Mouse (Mus musculus): Measurements from ENCODE around the gene Mrgpra6. TPM values are rescaled to one million over a fixed set of nuclear protein-coding genes. Genes with fewer than 3 reads are reported as not detected.

Gene Mrgpra6
- not detected in 2 replicates for polyA plus RNA-seq (2012; ENCODE audit: insufficient read depth, insufficient read length, low replicate concordance, missing spikeins)

DNA sequence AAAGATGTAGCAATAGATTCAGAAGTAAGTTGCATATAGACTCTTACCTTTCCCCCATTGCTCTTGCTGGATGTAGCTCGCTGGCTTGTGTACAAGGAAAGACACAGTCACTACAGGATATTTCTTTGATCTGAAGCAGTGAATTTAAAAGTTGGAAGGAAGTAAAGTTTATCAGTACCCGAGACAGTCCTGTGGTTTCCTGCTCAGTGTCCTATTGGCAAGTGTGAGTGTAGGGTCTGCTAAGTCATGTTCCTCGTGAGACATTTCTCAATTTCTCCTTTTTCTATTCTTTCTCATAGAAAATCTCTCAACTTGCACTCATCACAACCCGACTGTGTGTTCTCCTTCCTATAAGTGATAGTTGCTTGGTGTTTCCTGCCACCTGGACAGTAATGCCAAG, at the start of gene Mrgpra6:
Gene Mrgpra6, minus strand, starts transcription at position 91 of the 400 bp plus-strand sequence.
- H3K4me1 ChIP-seq (ENCODE audit: control insufficient read depth, insufficient read depth, low read length) = no peaks in the 10 kb centered on the region
- WGBS = 71% methylated on average over 4 of the region's 4 CpGs
- no peak within 1 kb of the TSS for H3K4me3 ChIP-seq (ENCODE audit: insufficient read depth, low read depth, low read length)
- TF ChIP-seq CTCF (IDR thresholded peaks at IDR 0.05; ENCODE audit: insufficient read depth, low read depth, low read length) (no peak), POLR2A (IDR thresholded peaks at IDR 0.05; ENCODE audit: insufficient read depth, low read depth, low read length) (no peak)
- no peak within 1 kb of the TSS for H3K27ac ChIP-seq (ENCODE audit: insufficient read depth, low read depth, low read length)

GRCm38 (mm10) chr7:47252770-47253169, 48.0 kb upstream of the Mrgpra6 start, which contains the start of gene Mrgpra9:
Mrgpra9 (minus strand) TSS chr7:47252848.
- TF ChIP-seq CTCF (IDR thresholded peaks at IDR 0.05; ENCODE audit: insufficient read depth, low read depth, low read length) = no peak
- TF ChIP-seq POLR2A (IDR thresholded peaks at IDR 0.05; ENCODE audit: insufficient read depth, low read depth, low read length) = no peak
- no peaks in the 10 kb centered on the region for H3K4me1 ChIP-seq (ENCODE audit: control insufficient read depth, insufficient read depth, low read length)
- H3K27ac ChIP-seq (ENCODE audit: insufficient read depth, low read depth, low read length) = no peak within 1 kb of the TSS
- no peak within 1 kb of the TSS for H3K4me3 ChIP-seq (ENCODE audit: insufficient read depth, low read depth, low read length)
- WGBS = 60% methylated on average over 1 of the region's 1 CpGs

GRCm38 (mm10) chr7:47244658-47245057, 39.9 kb upstream of the Mrgpra6 start:
- Histone ChIP-seq H3K4me1 (ENCODE audit: control insufficient read depth, insufficient read depth, low read length) (no peaks in the 10 kb centered on the region), H3K4me3 (ENCODE audit: insufficient read depth, low read depth, low read length) (no peak overlapping the region), H3K27ac (ENCODE audit: insufficient read depth, low read depth, low read length) (no peak overlapping the region)
- TF ChIP-seq POLR2A (IDR thresholded peaks at IDR 0.05; ENCODE audit: insufficient read depth, low read depth, low read length) (no peak), CTCF (IDR thresholded peaks at IDR 0.05; ENCODE audit: insufficient read depth, low read depth, low read length) (no peak)
- WGBS = 77% methylated on average over 3 of the region's 3 CpGs

DNA sequence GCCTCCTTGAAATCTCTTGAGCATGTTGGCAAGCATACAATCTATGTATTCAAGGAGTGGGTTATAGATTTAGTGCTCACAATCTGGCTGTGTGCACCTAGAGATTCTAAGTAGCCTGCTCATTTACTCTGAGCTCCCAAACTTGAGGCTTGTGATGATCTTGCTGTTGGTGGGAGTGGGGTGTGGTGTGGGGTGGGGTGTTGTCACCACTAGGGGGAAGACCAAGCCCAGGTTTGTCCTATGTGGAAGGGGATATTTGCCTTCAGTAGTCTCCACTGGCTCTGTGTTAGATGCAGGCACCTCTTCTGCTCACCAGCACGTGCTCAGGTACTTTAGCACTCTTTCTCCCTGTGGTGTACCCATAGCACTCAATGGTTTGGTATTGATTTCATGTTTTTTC, 9.4 kb downstream of the Mrgpra6 start:
- TF ChIP-seq CTCF (IDR thresholded peaks at IDR 0.05; ENCODE audit: insufficient read depth, low read depth, low read length) (no peak), POLR2A (IDR thresholded peaks at IDR 0.05; ENCODE audit: insufficient read depth, low read depth, low read length) (no peak)
- 52% methylated on average over 1 of the region's 1 CpGs for WGBS
- H3K27ac ChIP-seq (ENCODE audit: insufficient read depth, low read depth, low read length) = no peak overlapping the region
- H3K4me1 ChIP-seq (ENCODE audit: control insufficient read depth, insufficient read depth, low read length) = no peaks in the 10 kb centered on the region
- no peak overlapping the region for H3K4me3 ChIP-seq (ENCODE audit: insufficient read depth, low read depth, low read length)

- no peak overlapping the region for H3K4me3 ChIP-seq (ENCODE audit: insufficient read depth, low read depth, low read length)
- no peak overlapping the region for H3K27ac ChIP-seq (ENCODE audit: insufficient read depth, low read depth, low read length)
- WGBS = 53% methylated on average over 5 of the region's 5 CpGs
- H3K4me1 ChIP-seq (ENCODE audit: control insufficient read depth, insufficient read depth, low read length) = no peaks in the 10 kb centered on the region
- TF ChIP-seq CTCF (IDR thresholded peaks at IDR 0.05; ENCODE audit: insufficient read depth, low read depth, low read length) (no peak), POLR2A (IDR thresholded peaks at IDR 0.05; ENCODE audit: insufficient read depth, low read depth, low read length) (no peak)
These were observed 33.9 kb downstream of the Mrgpra6 start for GRCm38 (mm10) chr7:47170814-47171213.

DNA sequence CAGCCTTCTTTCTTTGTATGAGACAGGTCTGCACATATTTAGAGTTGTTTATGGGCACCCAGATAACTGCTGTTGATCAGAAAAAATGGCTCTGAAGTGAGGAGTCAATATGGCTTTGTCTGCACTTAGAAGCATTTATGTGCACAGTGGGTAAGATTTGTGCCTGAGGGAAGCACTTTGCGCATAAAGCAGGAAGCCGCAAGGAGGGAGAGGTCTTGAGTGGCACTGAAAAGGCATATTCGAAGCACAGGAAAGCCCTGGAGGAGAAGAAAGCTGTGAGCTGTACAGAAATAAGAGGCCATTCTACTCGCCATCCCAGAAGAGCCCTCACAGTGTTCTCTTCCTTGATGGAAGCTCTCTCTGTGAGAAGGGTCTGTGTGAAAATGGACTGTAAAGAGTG, 39.7 kb downstream of the Mrgpra6 start:
- Histone ChIP-seq H3K4me3 (ENCODE audit: insufficient read depth, low read depth, low read length) (no peak overlapping the region), H3K27ac (ENCODE audit: insufficient read depth, low read depth, low read length) (no peak overlapping the region), H3K4me1 (ENCODE audit: control insufficient read depth, insufficient read depth, low read length) (no peaks in the 10 kb centered on the region)
- no peak for TF ChIP-seq CTCF (IDR thresholded peaks at IDR 0.05; ENCODE audit: insufficient read depth, low read depth, low read length)
- TF ChIP-seq POLR2A (IDR thresholded peaks at IDR 0.05; ENCODE audit: insufficient read depth, low read depth, low read length) = no peak
- 72% methylated on average over 4 of the region's 4 CpGs for WGBS

DNA sequence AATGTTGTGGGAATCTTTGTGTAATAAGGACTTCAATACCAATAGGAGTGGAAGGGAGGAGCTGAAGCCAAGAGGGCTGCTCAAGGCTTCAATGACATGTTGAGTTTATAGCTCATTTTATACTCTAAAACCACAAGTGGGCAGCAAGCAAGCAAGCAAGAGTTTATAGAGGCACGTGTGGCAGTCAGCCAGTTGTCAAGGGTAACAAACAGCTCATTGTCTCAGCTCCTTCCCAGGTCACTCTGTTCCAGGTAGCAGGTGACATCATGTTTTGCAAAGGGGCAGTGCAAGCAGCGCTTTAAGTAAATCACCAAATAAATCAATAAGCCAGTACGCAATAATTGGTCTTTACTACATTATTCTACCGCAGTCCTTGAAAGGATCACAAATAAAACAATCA, 41.5 kb downstream of the Mrgpra6 start:
- no peak for TF ChIP-seq POLR2A (IDR thresholded peaks at IDR 0.05; ENCODE audit: insufficient read depth, low read depth, low read length)
- WGBS = 82% methylated on average over 4 of the region's 4 CpGs
- Histone ChIP-seq H3K4me1 (ENCODE audit: control insufficient read depth, insufficient read depth, low read length) (no peaks in the 10 kb centered on the region), H3K4me3 (ENCODE audit: insufficient read depth, low read depth, low read length) (no peak overlapping the region), H3K27ac (ENCODE audit: insufficient read depth, low read depth, low read length) (no peak overlapping the region)

GRCm38 (mm10) chr7:47158451-47158850, 46.3 kb downstream of the Mrgpra6 start:
- Histone ChIP-seq H3K4me3 (ENCODE audit: insufficient read depth, low read depth, low read length) (no peak overlapping the region), H3K27ac (ENCODE audit: insufficient read depth, low read depth, low read length) (no peak overlapping the region), H3K4me1 (ENCODE audit: control insufficient read depth, insufficient read depth, low read length) (no peaks in the 10 kb centered on the region)
- TF ChIP-seq CTCF (IDR thresholded peaks at IDR 0.05; ENCODE audit: insufficient read depth, low read depth, low read length) (no peak), POLR2A (IDR thresholded peaks at IDR 0.05; ENCODE audit: insufficient read depth, low read depth, low read length) (no peak)
- 53% methylated on average over 2 of the region's 2 CpGs for WGBS

GRCm38 (mm10) chr7:47157743-47158142, 47.0 kb downstream of the Mrgpra6 start:
- TF ChIP-seq POLR2A (IDR thresholded peaks at IDR 0.05; ENCODE audit: insufficient read depth, low read depth, low read length) (no peak), CTCF (IDR thresholded peaks at IDR 0.05; ENCODE audit: insufficient read depth, low read depth, low read length) (no peak)
- WGBS = 82% methylated on average over 9 of the region's 9 CpGs
- H3K4me3 ChIP-seq (ENCODE audit: insufficient read depth, low read depth, low read length) = no peak overlapping the region
- no peaks in the 10 kb centered on the region for H3K4me1 ChIP-seq (ENCODE audit: control insufficient read depth, insufficient read depth, low read length)
- H3K27ac ChIP-seq (ENCODE audit: insufficient read depth, low read depth, low read length) = no peak overlapping the region

- TF ChIP-seq POLR2A (IDR thresholded peaks at IDR 0.05; ENCODE audit: insufficient read depth, low read depth, low read length) (no peak), CTCF (IDR thresholded peaks at IDR 0.05; ENCODE audit: insufficient read depth, low read depth, low read length) (no peak)
- WGBS = 87% methylated on average over 2 of the region's 2 CpGs
- Histone ChIP-seq H3K4me1 (ENCODE audit: control insufficient read depth, insufficient read depth, low read length) (no peaks in the 10 kb centered on the region), H3K4me3 (ENCODE audit: insufficient read depth, low read depth, low read length) (no peak overlapping the region), H3K27ac (ENCODE audit: insufficient read depth, low read depth, low read length) (no peak overlapping the region)
These were observed 48.9 kb downstream of the Mrgpra6 start for GRCm38 (mm10) chr7:47155849-47156248.
